Mouse (Mus musculus) adrenal gland, postnatal 0 days (tissue): ENCODE data around the gene Pi4ka. TPM values are rescaled to one million over a fixed set of nuclear protein-coding genes. Genes with fewer than 3 reads are reported as not detected.

Experiments used
- polyA plus RNA-seq: library from polyadenylated mRNA; unstranded; fragments of >200 nt; fragmentation: Nextera tagmentation; extraction: Ambion mirVana; gene quantifications from 2 replicates; pipeline ENCODE4 v1.2.1, GENCODE M21; 2015

The Pi4ka gene
- polyA plus RNA-seq = 18.3 and 19.6 TPM in 2 replicates

DNA sequence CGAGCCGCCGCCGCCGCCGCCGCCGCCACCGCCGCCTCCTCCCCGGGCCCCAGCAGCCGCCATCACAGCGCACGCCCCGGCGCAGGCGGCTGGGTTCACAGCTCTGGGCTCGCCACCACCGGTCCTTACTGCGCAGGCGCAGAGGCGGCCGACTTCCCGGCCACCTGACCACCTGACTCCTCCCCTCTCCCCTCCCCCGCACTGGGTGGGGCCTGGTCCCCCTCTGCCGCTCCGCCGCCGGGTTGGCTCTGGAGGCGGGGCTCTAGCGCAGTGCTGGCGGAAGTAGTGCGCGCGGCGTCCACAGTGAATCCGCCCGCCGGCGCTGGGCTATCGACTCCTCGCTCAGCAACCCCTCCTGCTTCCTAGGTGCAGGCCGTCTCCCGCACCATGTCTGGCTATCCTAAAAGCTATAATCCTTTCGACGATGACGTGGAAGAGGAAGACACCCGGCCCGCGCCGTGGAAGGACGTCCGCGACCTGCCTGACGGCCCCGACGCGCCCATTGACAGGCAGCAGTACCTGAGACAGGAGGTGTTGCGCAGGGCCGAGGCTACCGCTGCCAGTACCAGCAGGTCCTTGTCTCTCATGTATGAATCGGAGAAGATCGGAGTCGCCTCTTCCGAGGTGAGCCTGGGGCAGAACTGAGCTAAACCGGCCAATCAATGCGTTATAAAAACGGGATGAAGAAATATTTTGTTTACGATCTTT lies at the start of gene Pi4ka, which contains the start of gene Snap29:
TSS of gene Pi4ka (minus strand) at position 579 of the 708 bp plus-strand sequence.
TSS of gene Snap29 (plus strand) at position 251 of the 708 bp plus-strand sequence.

DNA sequence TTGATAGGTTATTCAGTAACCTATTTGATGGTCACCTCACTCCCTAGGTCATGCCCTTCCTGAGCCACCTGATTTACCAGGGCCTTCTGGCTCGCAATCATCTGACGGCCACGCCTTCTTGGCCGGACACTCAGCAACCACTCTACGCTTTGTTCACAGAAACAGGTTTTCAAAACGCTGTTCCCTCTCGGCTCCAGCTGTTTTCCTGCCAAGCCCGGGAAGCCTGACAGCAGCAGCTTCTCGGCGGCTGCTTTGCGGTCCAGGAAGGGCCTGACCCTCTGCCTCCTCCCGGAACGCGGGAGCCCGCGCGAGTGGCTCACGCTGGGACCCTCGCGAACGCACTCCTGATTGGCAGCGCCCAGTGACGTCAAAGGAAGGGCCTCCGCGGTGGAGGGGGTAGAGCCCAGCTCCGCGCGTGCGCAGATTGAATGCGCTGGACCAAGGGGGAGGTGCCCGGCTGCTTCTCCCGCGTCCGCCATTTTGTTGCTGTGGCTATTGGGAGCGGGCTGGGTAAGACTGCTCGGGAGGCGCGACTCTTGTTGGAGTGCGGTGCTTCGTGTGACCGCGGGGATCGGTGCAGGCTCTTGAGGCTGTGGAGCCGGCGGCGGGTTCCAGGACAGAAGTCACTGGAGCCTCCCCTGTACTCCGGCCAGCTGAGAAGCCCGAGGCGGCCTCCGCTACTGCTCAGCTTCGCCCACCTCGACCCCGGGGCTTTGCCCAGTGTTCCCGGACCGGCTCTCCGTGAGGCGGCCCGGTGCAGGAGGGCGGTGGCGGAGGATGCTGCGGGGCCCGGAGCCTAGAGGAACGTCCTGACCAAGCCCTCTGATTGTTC lies 45.6 kb upstream of the Pi4ka start, which contains the start of gene Crkl:
TSS of gene Crkl (plus strand) at position 447 of the 832 bp plus-strand sequence.

GRCm38 (mm10) chr16:17331116-17331515 lies 75.0 kb downstream of the Pi4ka start, which contains the start of gene Serpind1:
Gene Serpind1, plus strand, starts transcription at chr16:17331371.

DNA sequence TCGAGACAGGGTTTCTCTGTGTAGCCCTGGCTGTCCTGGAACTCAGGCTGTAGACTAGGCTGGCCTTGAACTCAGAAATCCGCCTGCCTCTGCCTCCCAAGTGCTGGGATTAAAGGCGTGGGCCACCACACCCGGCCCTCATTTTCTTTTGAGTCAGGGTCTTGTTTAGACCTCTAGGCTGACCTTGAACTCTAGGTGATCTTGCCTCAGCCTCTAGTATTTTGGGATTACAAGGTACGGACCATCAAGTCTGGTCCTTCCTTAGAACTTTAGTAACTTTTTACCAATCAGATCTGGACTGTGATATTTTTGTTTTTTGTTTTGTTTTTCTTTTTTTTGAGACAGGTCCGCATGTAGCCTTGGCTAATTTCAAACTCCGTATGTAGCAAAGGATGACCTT lies 130.4 kb downstream of the Pi4ka start, which contains the start of gene Tmem191c:
TSS of gene Tmem191c (plus strand) at position 357 of the 400 bp plus-strand sequence.

GRCm38 (mm10) chr16:17232794-17233701 lies 173.1 kb downstream of the Pi4ka start, which contains the start of gene Hic2:
Gene Hic2, plus strand, starts transcription at chr16:17233572.

Other genes with a start within 250 kb of the Pi4ka start
- gene Ube2l3, start 203.7 kb downstream of the Pi4ka start, polyA plus RNA-seq = 286 and 352 TPM in 2 replicates
- gene Rimbp3, start 197.7 kb downstream of the Pi4ka start, polyA plus RNA-seq = 0.09 and 0.12 TPM in 2 replicates
- gene Hic2, start 172.7 kb downstream of the Pi4ka start, polyA plus RNA-seq = 1.4 and 1.5 TPM in 2 replicates
- gene Tmem191c, start 130.2 kb downstream of the Pi4ka start, polyA plus RNA-seq = 7.2 and 17.5 TPM in 2 replicates
- 6.1 and 6.9 TPM in 2 replicates for gene Serpind1, start 74.9 kb downstream of the Pi4ka start, polyA plus RNA-seq
- 10.1 and 11.3 TPM in 2 replicates for gene Snap29, start 328 bp downstream of the Pi4ka start, polyA plus RNA-seq
- 33.2 and 39.0 TPM in 2 replicates for gene Crkl, start 45.7 kb upstream of the Pi4ka start, polyA plus RNA-seq
- gene Aifm3, start 83.3 kb upstream of the Pi4ka start, polyA plus RNA-seq = 2.3 and 6.2 TPM in 2 replicates
- 42.0 and 49.2 TPM in 2 replicates for gene Lztr1, start 102.4 kb upstream of the Pi4ka start, polyA plus RNA-seq
- 54.2 and 57.5 TPM in 2 replicates for gene Thap7, start 124.8 kb upstream of the Pi4ka start, polyA plus RNA-seq
- gene Lrrc74b, start 154.9 kb upstream of the Pi4ka start, polyA plus RNA-seq = 0.30 and 0.52 TPM in 2 replicates
- gene P2rx6, start 155.6 kb upstream of the Pi4ka start, polyA plus RNA-seq = 0.81 and 0.96 TPM in 2 replicates
- 10.7 and 23.6 TPM in 2 replicates for gene Slc7a4, start 176.9 kb upstream of the Pi4ka start, polyA plus RNA-seq
- gene Smpd4, start 213.0 kb upstream of the Pi4ka start, polyA plus RNA-seq = 10.5 and 12.4 TPM in 2 replicates
- gene Ccdc74a, start 240.2 kb upstream of the Pi4ka start, polyA plus RNA-seq = 11.4 and 16.4 TPM in 2 replicates